Mouse (Mus musculus): ENCODE measurements around the gene Oaz1.

The Oaz1 gene

DNA sequence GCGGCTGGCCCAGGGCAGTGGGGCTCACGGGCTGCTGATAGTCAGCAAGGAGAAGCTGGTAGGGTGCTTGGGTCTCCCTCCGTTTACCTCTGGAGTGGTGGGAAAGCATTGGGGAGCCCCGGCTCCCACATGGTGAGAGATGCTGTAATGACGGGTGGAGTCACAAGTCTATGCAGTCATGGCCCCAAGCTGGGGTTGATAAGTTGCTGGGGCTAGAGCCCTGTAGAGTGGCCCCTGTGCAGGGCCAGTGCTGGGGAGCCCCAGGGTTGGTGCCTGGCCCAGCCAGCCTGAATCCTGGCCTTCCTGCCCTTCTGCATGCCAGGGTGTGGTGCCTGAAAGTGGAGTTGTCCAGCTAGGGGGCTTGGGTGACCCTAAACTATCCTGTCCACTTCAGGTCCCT is 35.8 kb downstream of the Oaz1 start:
- in situ Hi-C loops (cut with MboI; ENCODE audit: low pct_unique_long_range_greater_than_20kb in 1 of 2, low sequenced_read_pairs in 2 of 2, unreplicated experiment in 1 of 2): no loop called here

DNA sequence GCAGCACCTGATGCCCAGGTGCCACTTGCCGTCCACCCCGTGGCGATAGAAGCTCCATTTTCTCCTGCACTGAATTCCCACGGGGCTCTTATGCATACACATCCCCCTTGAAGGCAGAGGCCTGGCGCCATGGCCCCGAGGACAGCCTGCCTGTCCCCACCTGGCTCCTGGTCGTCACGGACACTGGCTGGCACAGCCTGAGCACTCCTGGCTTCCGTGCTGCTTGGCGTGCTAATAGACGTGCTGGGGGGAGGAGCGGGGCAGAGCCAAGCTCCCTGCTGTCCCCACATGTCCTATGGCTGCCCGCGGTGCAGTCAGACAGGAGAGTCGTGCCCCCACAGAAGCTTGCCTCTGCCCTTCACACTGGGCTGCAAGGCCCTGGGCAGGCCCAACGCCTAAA is 38.0 kb downstream of the Oaz1 start:
- in situ Hi-C loops (cut with MboI; ENCODE audit: low pct_unique_long_range_greater_than_20kb in 1 of 2, low sequenced_read_pairs in 2 of 2, unreplicated experiment in 1 of 2): no loop called here

GRCm38 (mm10) chr10:80870993-80871392 is 44.5 kb downstream of the Oaz1 start:
- in situ Hi-C loops (cut with MboI; ENCODE audit: low pct_unique_long_range_greater_than_20kb in 1 of 2, low sequenced_read_pairs in 2 of 2, unreplicated experiment in 1 of 2): loop anchor here in 1 of 2 experiments (10.0 kb wide), 1 partner anchor 126 kb away; the partner anchor contains the start of gene Ap3d1

GRCm38 (mm10) chr10:80871581-80871980 is 45.1 kb downstream of the Oaz1 start, which contains the start of gene Tmprss9:
Gene Tmprss9, plus strand, starts transcription at chr10:80871848.
- in situ Hi-C loops (cut with MboI; ENCODE audit: low pct_unique_long_range_greater_than_20kb in 1 of 2, low sequenced_read_pairs in 2 of 2, unreplicated experiment in 1 of 2): loop anchor here in 1 of 2 experiments (10.0 kb wide), 1 partner anchor 127 kb away; the partner anchor contains the start of gene Ap3d1

DNA sequence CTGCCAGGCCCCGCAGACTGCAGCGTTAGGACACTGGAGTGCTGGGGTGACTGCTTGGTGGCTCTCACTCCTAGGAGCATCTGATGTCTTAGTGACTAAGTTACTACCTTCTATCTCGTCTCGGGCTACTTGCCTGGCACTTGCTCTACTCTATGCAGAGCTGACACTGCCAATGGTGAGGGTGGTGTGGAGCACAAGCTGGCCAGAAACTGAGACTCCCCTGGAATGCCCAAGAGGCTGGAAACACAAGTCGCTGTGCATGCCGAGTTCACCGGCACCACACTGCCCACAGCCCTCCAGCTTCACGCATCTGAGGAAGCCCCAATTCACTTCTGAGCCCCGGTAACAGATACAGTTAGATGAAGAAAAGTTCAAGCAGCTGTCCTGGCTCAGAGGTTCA is 47.6 kb downstream of the Oaz1 start:
- in situ Hi-C loops (cut with MboI; ENCODE audit: low pct_unique_long_range_greater_than_20kb in 1 of 2, low sequenced_read_pairs in 2 of 2, unreplicated experiment in 1 of 2): loop anchor here in 1 of 2 experiments (10.0 kb wide), 1 partner anchor 129 kb away; the partner anchor contains the start of gene Ap3d1

DNA sequence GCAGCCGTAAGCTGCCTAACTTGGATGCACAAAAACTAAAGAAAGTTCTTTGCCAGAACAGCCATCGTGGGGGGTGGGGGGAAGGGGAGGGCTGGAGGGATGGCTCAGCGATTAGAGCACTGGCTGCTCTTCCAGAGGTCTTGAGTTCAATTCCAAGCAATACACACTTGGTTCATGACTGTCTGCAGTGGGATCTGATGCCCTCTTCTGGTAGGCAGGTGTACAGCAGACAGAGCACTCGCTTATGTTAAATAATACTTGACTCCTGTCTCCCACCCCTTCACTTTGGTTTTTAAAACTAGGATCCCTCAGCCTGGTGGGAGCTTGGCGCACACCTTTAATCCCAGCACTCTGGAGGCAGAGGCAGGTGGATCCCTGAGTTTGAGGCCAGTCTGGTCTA is 49.6 kb downstream of the Oaz1 start:
- in situ Hi-C loops (cut with MboI; ENCODE audit: low pct_unique_long_range_greater_than_20kb in 1 of 2, low sequenced_read_pairs in 2 of 2, unreplicated experiment in 1 of 2): loop anchor here (5.0 to 10.0 kb wide), 3 partner anchors 54 to 131 kb away; partner anchors contain the start of gene Ap3d1 (in 1 of the 2)

DNA sequence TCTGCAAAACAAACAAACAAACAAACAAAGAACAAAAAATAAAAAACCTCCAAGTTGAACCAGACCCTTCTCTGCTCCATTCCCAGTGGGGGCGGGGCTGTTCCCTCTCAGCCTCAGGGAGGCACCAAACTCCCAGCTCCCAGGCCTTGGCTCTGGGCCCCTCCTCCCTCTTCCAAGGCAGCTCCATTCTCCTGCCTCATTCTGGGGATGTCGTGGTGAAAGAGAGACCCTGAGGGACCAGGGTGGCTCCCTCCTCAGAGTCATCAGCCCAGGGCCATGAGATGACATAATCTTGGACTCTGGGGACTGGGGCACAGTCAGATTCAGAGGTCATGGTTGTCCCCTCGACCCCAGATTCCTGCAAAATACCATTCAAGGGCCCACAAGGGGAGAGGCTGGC is 50.1 kb downstream of the Oaz1 start:
- in situ Hi-C loops (cut with MboI; ENCODE audit: low pct_unique_long_range_greater_than_20kb in 1 of 2, low sequenced_read_pairs in 2 of 2, unreplicated experiment in 1 of 2): loop anchor here (5.0 to 10.0 kb wide), 3 partner anchors 54 to 132 kb away; partner anchors contain the start of gene Ap3d1 (in 1 of the 2)
